Mouse (Mus musculus) urinary bladder, adult 18-20 months (tissue): ENCODE results near the gene Plcl1.
"Not testable (repeated sequence)": the region's sequence is repeated elsewhere in the genome, so short reads cannot be mapped to it uniquely, and the experiment has no call there.

Experiments used
- DNase-seq, 2 experiments: peaks; one replicate each; pipeline ENCODE4 v3.0.0; 2022; ENCODE audit warnings: low spot score in 2 of 2, mixed read lengths in 2 of 2

Gene Plcl1

GRCm38 (mm10) chr1:55438617-55439016 is 32.9 kb downstream of the Plcl1 start:
- no peak for DNase-seq

- no peak for DNase-seq
Measured at GRCm38 (mm10) chr1:55445043-55445688, 39.4 kb downstream of the Plcl1 start.

GRCm38 (mm10) chr1:55445689-55446044 is 39.9 kb downstream of the Plcl1 start:
- DNase-seq, result no peak

GRCm38 (mm10) chr1:55446273-55446672 is 40.6 kb downstream of the Plcl1 start:
- no peak for DNase-seq

- DNase-seq, result no peak
Measured at GRCm38 (mm10) chr1:55446876-55447275, 41.2 kb downstream of the Plcl1 start.

GRCm38 (mm10) chr1:55447661-55448060 is 41.9 kb downstream of the Plcl1 start:
- DNase-seq, result no peak

- no peak for DNase-seq
Measured at GRCm38 (mm10) chr1:55448104-55448503, 42.4 kb downstream of the Plcl1 start.

GRCm38 (mm10) chr1:55449779-55450178 is 44.1 kb downstream of the Plcl1 start:
- DNase-seq, result no peak

- DNase-seq, result no peak
Measured at GRCm38 (mm10) chr1:55454119-55454518, 48.4 kb downstream of the Plcl1 start.

GRCm38 (mm10) chr1:55462301-55462700 is 56.6 kb downstream of the Plcl1 start:
- no peak for DNase-seq

- DNase-seq, result no peak
Measured at GRCm38 (mm10) chr1:55473756-55474155, 68.0 kb downstream of the Plcl1 start.

- no peak for DNase-seq
Measured at GRCm38 (mm10) chr1:55474976-55475375, 69.3 kb downstream of the Plcl1 start.

- DNase-seq, result not testable (repeated sequence)
Measured at GRCm38 (mm10) chr1:55487371-55487770, 81.7 kb downstream of the Plcl1 start.

- no peak for DNase-seq
Measured at GRCm38 (mm10) chr1:55488261-55488660, 82.5 kb downstream of the Plcl1 start.

- DNase-seq, result no peak
Measured at GRCm38 (mm10) chr1:55489355-55489754, 83.6 kb downstream of the Plcl1 start.

- DNase-seq, result no peak
Measured at GRCm38 (mm10) chr1:55499872-55500271, 94.2 kb downstream of the Plcl1 start.

- DNase-seq, result no peak
Measured at GRCm38 (mm10) chr1:55500981-55501682, 95.4 kb downstream of the Plcl1 start.

- no peak for DNase-seq
Measured at GRCm38 (mm10) chr1:55505811-55506210, 100.1 kb downstream of the Plcl1 start.

- DNase-seq, result no peak
Measured at GRCm38 (mm10) chr1:55507061-55507460, 101.3 kb downstream of the Plcl1 start.

- no peak for DNase-seq
Measured at GRCm38 (mm10) chr1:55509587-55509986, 103.9 kb downstream of the Plcl1 start.

- no peak for DNase-seq
Measured at GRCm38 (mm10) chr1:55512165-55512564, 106.4 kb downstream of the Plcl1 start.

GRCm38 (mm10) chr1:55512799-55513198 is 107.1 kb downstream of the Plcl1 start:
- DNase-seq, result not testable (repeated sequence)

- DNase-seq, result no peak
Measured at GRCm38 (mm10) chr1:55517182-55517581, 111.5 kb downstream of the Plcl1 start.

GRCm38 (mm10) chr1:55523966-55524365 is 118.2 kb downstream of the Plcl1 start:
- no peak for DNase-seq
